In genomic region chr9:110653655-110654461, GRCm38 (mm10) we compare ENCODE assay signal across 8 mouse cellular contexts. TPM values are rescaled to one million over a fixed set of nuclear protein-coding genes. Genes with fewer than 3 reads are reported as not detected.
DNase-seq lines count a peak whose midpoint lies in the region; ATAC-seq and TF ChIP-seq lines count a peak whose summit lies in the region.

Gene Nbeal2, minus strand, starts transcription at chr9:110654161.

- H3K4me2 ChIP-seq in hindbrain, embryonic 11.5 days (replicated peaks; ENCODE audit: low read depth, low read length), result peak within 1 kb of the TSS; percentile 96
- H3K4me2 ChIP-seq in lung, postnatal 0 days (replicated peaks; ENCODE audit: low read depth, low read length), result peak within 1 kb of the TSS; percentile 95

- DNase-seq in Muller cell, postnatal 12 days (ENCODE audit: inconsistent ontology term), result peak; percentile 98
- peak; percentile 91 for DNase-seq in cerebellum, adult 9-11 months
- DNase-seq in frontal cortex, postnatal 10 days (ENCODE audit: low spot score in 2 of 2), result peak; percentile 78 to 83
- peak; percentile 86 for DNase-seq in hindbrain, embryonic 11.5 days (ENCODE audit: low spot score)
- peak; percentile 64 to 77 for DNase-seq in layer of hippocampus, postnatal 10 days (ENCODE audit: low spot score in 2 of 2)
- DNase-seq in lung, postnatal 0 days (ENCODE audit: low spot score), result peak; percentile 99
- DNase-seq in ovary, postnatal 10 days (ENCODE audit: low spot score), result peak; percentile 69
- peak; percentile 59 to 69 for DNase-seq in thymus, postnatal 10 days (ENCODE audit: low spot score in 2 of 2)

- peak; percentile 74 for ATAC-seq in hindbrain, embryonic 11.5 days (ENCODE audit: low FRiP score)
- ATAC-seq in lung, postnatal 0 days, result peak; percentile 85

- no peaks in the 10 kb centered on the region for H3K36me3 ChIP-seq in hindbrain, embryonic 11.5 days (ENCODE audit: control insufficient read depth, insufficient read depth, low read length)
- H3K36me3 ChIP-seq in lung, postnatal 0 days (ENCODE audit: insufficient read depth, low read length), result no peaks in the 10 kb centered on the region

- H3K27ac ChIP-seq in hindbrain, embryonic 11.5 days (ENCODE audit: low read depth, low read length), result no peak within 1 kb of the TSS
- H3K27ac ChIP-seq in lung, postnatal 0 days (ENCODE audit: low read length), result peak within 1 kb of the TSS; percentile 91

- WGBS in hindbrain, embryonic 11.5 days, result under 1% methylated on average over 66 of the region's 75 CpGs
- under 1% methylated on average over 64 of the region's 75 CpGs for WGBS in lung, postnatal 0 days

- peaks cover 4% of the 10 kb centered on the region for H3K4me1 ChIP-seq in hindbrain, embryonic 11.5 days (replicated peaks; ENCODE audit: control insufficient read depth, insufficient read depth, low read length)
- H3K4me1 ChIP-seq in lung, postnatal 0 days (ENCODE audit: insufficient read depth, low read depth, low read length), result peaks cover 18% of the 10 kb centered on the region; the same call in 1 of the 2 replicates

- TF ChIP-seq EP300 in lung, postnatal 0 days (IDR thresholded peaks at IDR 0.05), result peak; percentile 23; the same call in 1 of the 2 replicates

- no peaks in the 10 kb centered on the region for H3K9me3 ChIP-seq in hindbrain, embryonic 11.5 days (ENCODE audit: control insufficient read depth, low read length)
- H3K9me3 ChIP-seq in lung, postnatal 0 days (ENCODE audit: low read length), result no peaks in the 10 kb centered on the region

- peak; percentile 39 for TF ChIP-seq CTCF in lung, postnatal 0 days (IDR thresholded peaks at IDR 0.05)

- H3K4me3 ChIP-seq in hindbrain, embryonic 11.5 days (ENCODE audit: low read depth, low read length), result peak within 1 kb of the TSS; percentile 65
- H3K4me3 ChIP-seq in lung, postnatal 0 days (ENCODE audit: low read depth, low read length), result peak within 1 kb of the TSS; percentile 72

- peak within 1 kb of the TSS; percentile 57 for H3K9ac ChIP-seq in hindbrain, embryonic 11.5 days (ENCODE audit: low read depth, low read length)
- peak within 1 kb of the TSS; percentile 55 for H3K9ac ChIP-seq in lung, postnatal 0 days (replicated peaks; ENCODE audit: low read depth)

- H3K27me3 ChIP-seq in hindbrain, embryonic 11.5 days (ENCODE audit: control insufficient read depth, insufficient read depth, low read length), result peaks cover 18% of the 10 kb centered on the region
- no peaks in the 10 kb centered on the region for H3K27me3 ChIP-seq in lung, postnatal 0 days (replicated peaks; ENCODE audit: insufficient read depth, low read length)

RNA-seq across cellular contexts. Expression of gene Nbeal2, which starts in this region (rescaled TPM):
- polyA plus RNA-seq in hindbrain, embryonic 11.5 days (2014; fragmentation: Nextera tagmentation; extraction: Ambion mirVana), result 1.9 and 2.4 TPM in 2 replicates
- 1 to 10 TPM; 9.1 to 9.8 TPM for total RNA-seq in layer of hippocampus, postnatal 10 days (2021)
- polyA plus RNA-seq in lung, postnatal 0 days (2015; fragmentation: Nextera tagmentation; extraction: Ambion mirVana), result 6.2 and 6.6 TPM in 2 replicates
